Mouse (Mus musculus): ENCODE results near the gene Abl1. TPM values are rescaled to one million over a fixed set of nuclear protein-coding genes. Genes with fewer than 3 reads are reported as not detected.
A peak's percentile ranks its signal among the peaks of the same experiment; 100 is the strongest.

Abl1 gene
- total RNA-seq, 2 experiments from 2014 or later: 39.2 to 51.8 TPM

DNA sequence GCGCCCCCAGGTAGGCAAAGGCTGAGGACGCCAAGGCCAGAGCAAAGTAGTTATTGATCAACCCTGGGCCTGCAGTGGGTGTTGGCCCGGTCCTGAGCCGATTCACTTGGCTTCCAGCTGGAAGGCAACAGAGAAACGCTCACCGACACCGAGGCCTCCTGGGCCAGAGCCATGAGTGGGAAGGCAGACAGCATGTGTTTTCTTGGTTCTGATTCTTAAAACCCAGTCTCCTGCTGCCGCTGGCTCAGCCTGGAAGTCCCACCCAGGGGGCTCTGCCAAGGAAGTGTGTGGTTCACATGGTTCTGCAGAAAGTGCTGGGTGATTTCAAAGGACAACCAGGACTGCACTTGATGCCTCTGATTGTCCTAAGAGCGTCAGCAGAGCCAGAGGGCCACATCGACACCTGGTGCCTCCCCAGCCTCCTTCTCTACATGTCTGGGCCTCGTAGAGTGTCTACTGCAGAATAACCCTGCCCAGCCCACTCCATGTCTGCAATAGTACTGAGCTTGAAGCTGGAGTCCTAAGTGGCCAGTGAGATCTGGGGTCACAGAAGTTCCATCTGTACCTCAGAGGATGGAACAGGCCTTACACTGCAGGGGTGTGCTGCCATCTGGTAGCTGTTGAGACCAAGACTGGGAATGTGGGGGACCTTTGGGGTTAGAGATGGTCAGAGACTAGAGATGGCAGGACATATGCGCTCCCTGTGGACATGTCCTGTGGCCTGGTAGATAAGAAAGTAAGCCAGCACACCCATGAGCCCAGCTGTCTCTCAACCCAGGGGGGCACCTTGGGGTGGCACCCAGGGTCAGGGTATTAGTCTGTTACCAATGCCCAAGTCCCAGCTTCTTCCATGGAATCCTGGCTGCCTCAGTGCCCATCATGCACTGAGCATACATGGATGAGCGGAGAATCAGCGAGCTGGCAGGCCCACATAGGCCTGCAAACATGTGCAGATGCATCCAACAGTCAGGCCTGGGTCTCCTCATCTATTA lies 138.2 kb downstream of the Abl1 start:
- DNase-seq: no peak

DNA sequence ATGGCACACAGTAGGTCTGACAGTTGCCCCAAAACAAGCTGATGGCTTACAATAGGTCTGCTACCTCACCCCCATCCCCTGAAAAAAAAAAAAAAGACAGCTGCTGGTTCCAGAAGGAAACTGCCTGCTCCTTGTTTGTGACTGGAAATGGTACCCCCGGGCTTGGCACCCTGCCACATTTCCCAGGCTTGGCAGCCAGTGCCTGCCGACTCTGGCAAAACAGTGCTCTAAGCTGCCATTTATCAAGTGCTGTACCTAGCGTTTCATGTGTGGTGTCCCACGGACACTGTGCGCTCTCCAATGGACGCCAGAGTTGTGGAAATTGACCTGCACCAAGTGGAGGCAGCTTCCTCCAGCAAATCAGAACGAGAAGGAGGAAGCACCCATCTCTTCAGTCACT lies 139.7 kb downstream of the Abl1 start:
- DNase-seq: peak; percentile 54

DNA sequence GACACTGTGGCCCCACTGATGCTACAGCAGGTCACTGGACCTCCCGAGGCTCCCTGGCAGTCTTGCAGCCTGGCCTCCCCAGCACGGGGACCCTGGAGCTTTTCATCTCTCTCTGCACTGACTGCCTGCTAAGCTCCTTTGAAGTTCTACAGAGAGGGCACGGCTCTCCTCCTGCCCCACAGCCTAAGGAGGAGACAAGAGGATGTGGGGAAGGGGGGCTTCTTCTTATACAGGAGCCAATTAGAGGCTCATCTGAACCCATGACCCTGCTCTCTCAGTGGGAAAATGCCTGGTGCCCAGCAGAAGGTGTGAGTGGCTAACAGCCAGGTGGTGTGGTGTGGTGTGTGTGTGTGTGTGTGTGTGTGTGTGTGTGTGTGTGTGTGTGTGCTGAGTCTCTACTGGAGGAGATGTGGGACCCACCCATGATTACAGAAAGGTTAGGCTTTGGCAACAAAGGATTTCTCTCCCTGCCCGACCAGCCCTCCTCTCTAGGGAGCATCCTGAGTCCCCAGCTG lies 140.2 kb downstream of the Abl1 start:
- DNase-seq: no peak

- no peak for DNase-seq
These were observed 147.9 kb downstream of the Abl1 start for GRCm38 (mm10) chr2:31836091-31836490.

DNA sequence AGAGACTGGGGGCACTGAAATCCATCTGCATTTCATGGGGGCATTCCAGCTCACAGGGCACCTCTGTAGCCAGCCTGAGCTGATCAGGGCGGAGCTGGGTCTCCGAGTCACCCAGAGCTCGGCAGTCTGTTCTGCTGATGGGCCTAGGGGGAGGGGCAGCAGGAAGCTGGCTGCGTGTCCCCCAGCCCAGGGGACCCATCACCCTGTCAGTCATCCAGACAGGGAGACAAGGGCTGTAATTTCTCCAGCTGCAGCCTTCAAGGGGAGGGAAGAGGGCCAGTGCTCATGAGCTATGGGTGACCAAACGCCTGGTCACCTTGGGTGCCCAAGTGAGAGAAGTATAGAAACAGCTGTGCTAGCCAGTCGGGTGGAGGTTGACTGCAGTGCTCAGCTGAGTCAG lies 148.8 kb downstream of the Abl1 start:
- DNase-seq: no peak

DNA sequence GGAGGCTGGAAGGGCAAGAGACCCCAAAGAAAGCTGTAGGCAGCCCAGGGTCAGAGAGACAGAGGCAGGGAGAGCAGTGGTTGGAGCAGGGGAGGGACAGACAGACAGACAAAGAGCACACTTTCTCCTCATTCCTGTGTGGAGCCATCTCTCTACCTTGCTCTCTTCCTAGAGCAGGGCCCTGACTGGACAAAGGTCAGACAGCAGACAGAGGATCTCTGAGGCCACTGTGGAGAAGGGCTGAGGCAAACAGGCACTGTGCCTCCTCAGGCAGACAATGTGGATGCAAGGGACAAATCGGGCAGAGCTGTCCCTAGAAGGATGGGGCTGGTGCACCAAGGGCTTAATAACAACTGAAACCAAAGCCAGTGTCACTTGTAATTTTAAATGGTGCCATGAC lies 150.7 kb downstream of the Abl1 start:
- no peak for DNase-seq

DNA sequence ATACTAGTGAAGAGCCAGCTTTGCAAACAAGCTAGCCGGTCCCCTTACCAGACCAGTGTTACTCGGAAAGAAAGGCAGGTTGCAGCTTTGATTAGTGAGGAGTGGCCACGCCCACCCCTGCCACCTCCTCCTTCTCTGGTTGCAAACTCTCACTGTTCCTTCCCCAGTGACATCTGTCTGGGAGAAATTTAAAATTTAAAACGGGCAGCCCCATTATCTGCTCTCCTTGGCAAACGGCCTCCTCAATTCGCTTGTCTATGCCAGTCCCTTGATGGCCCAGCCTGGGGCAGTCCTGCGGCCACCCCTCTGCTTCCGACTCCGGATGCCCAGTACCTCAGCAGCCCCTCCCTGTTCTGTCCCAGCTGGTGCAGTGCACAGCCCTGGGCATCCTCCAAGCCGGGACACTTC lies 156.6 kb downstream of the Abl1 start:
- no peak for DNase-seq

- no peak for DNase-seq
These were observed 157.3 kb downstream of the Abl1 start for GRCm38 (mm10) chr2:31845512-31845895.

DNA sequence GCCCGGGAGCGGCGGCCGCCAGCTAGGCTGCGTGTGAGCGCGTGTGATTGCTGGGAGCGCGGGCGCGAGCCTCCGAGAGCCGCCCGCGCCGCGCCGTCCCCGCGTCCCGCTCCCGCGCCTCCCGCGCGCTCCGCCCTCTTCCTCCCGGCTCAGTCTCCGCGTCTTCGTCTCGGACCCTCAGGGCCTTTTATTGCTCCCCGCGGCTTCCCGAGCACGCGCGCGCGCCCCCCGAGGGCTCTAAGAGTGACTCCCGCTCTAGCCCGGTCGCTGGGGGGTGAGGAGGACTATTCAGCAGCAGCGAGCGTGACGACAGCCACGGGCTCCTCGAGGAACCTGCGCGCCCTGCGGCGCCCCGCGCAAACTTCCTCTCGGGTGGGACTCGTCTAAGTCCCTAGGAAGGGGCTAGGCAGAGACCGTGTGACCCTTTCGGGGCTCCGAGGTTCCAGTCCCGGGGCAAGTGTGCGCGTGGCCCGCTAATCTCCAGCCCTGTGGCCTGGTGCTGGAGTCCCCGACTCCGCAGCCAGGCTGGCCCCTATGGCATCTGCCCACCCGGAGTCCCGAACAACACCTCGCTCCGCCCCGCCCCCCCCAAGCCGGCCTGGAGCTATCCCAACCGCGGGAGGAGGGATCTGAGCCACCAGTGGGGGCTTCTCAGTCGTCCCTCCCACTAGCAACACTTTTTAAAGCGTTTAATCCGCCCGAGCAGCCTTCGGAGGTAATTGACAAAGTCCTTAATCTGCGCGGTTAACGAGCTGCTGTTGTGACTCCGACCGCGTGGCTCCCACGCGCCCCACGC lies 157.9 kb downstream of the Abl1 start, which contains the start of gene Fibcd1:
Fibcd1 (minus strand) TSS at position 110 of the 796 bp plus-strand sequence.
- peak; percentile 32 for DNase-seq

DNA sequence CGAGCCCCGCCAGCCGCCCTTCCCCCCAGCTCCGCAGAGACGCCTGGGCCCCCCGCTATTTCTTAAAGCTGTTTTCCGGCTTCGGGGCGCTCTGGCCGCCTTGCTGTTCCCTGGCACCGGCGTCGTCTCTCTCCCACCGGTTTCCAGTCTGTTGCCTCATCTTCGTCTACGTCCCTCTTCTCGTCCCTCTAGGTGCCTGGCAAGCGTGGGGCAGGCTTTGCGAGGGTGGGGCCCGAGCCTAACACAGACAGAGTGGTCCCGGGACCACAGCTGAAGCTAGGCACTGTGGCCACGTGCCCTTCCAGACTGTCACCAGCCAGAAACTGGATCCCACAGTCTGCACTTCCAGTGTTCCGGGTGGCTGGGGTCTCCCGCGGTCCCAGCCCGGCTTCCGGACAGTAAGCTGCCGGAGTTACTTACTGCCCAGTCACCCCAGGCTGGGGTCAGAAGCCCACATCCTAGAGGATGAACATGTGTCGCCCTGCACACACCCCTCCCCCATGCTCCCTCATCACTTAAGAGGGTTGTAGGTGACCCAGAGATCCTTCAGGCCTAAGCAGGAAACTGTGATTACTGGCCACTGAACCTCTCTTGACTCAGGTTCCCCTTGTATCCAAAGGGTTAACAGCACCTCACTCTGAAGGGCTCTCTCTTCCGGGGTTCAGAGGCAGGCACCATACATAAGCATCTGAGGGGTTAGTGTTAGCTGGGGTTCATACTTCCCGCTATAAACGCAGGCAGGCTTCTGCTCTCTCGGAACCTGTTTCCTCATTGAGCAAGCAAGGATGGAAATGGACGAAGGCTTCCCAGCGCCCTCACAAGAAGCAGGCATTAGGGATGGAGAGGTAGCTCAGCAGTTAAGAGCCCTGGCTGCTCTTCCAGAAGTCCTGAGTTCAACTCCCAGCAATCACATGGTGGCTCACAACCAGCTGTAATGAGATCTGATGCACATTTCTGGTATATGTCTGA lies 158.8 kb downstream of the Abl1 start:
- no peak for DNase-seq

DNA sequence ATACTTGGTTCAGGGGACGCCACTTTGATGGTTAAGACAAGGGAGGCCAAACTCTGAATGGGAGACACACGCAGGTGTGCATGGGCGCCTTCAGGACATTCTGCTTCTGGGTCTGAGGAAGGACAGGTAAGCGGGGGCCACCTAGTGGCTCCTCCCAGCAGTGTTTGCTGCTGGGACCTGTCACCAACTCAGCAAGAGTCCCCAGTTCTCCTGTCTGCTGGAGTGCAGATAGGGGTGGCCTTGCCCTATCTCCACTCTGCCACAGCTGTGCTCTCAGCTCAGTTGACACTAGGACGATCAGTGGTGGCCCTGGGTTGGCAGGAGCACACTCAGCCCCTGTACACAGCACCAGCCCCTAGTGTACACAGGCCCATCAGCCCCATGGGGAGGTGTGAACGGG lies 159.7 kb downstream of the Abl1 start:
- no peak for DNase-seq

DNA sequence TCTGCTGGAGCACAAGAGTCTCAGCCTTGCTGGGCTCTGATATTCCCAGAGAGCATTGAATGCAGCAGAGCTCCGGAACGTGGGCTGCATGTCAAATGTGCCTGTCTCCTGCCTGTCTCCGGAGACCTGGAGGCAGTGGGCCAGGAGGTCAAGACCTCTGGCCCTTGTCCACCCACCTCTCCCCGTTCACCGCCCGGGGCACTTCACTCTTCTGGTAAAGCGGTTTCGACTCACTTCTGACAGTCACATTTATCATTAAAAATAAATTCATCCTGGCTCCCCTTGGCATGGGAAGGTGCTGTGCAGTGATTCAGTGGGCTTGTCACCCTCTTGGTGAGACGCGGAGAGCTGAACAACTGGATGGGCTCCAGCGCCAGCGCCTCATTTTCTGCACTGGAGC lies 162.0 kb downstream of the Abl1 start:
- no peak for DNase-seq

Other genes starting within 250 kb of the Abl1 start
- gene Ass1, start 218.2 kb upstream of the Abl1 start, total RNA-seq (2021): 1 to 10 TPM; 1.5 to 1.9 TPM
- gene Fubp3, start 115.7 kb upstream of the Abl1 start, total RNA-seq (2021): 10 to 100 TPM; 22.4 to 30.2 TPM
- not detected for gene Prdm12, start 48.3 kb upstream of the Abl1 start, total RNA-seq (2021)
- 10 to 100 TPM; 12.9 to 13.9 TPM for gene Exosc2, start 17.7 kb upstream of the Abl1 start, total RNA-seq (2021)
- gene Qrfp, start 122.2 kb downstream of the Abl1 start, total RNA-seq (2021): not detected
- gene Fibcd1, start 157.6 kb downstream of the Abl1 start, total RNA-seq (2021): under 1 TPM in 1 of 2 experiments, not detected in 1; 0.05 TPM
- gene Lamc3, start 198.9 kb downstream of the Abl1 start, total RNA-seq (2021): under 1 TPM; 0.25 to 0.26 TPM